Mouse (Mus musculus) limb, embryonic 12.5 days (tissue): ENCODE measurements around the gene Fam214a. TPM values are rescaled to one million over a fixed set of nuclear protein-coding genes. Genes with fewer than 3 reads are reported as not detected.
A peak's percentile ranks its signal among the peaks of the same experiment; 100 is the strongest.

ENCODE experiments used
- ATAC-seq: fragments of 200-750 bp; cut with Nextera tagmentation; 2 replicates; pipeline ENCODE4 v1.8.0; 2017; ENCODE audit warnings: low read depth, moderate TSS enrichment; ENCODE audit not compliant: insufficient number of reproducible peaks, insufficient read depth, low FRiP score, low TSS enrichment
- H3K27ac ChIP-seq: fragments of 300-500 bp; sonication (generic); 2 replicates; pipeline ENCODE4 v1.5.1; 2016; ENCODE audit warnings: mild to moderate bottlenecking, moderate library complexity
- H3K27me3 ChIP-seq: fragments of 300-500 bp; sonication (generic); 2 replicates; pipeline ENCODE4 v1.6.1; 2016; ENCODE audit warnings: mild to moderate bottlenecking, moderate library complexity
- H3K36me3 ChIP-seq: fragments of 300-500 bp; sonication (generic); 2 replicates; pipeline ENCODE4 v1.6.1; 2016; ENCODE audit warnings: mild to moderate bottlenecking, moderate library complexity
- H3K4me1 ChIP-seq: fragments of 300-500 bp; sonication (generic); replicated peaks from 2 replicates; pipeline ENCODE4 v1.6.1; 2016
- H3K4me2 ChIP-seq: fragments of 300-500 bp; sonication (generic); 2 replicates; pipeline ENCODE4 v1.6.1; 2016; ENCODE audit warnings: mild to moderate bottlenecking, moderate library complexity
- H3K4me3 ChIP-seq: fragments of 300-500 bp; sonication (generic); replicated peaks from 2 replicates; pipeline ENCODE4 v1.5.1; 2016; ENCODE audit warnings: mild to moderate bottlenecking
- H3K9ac ChIP-seq: fragments of 300-500 bp; sonication (generic); replicated peaks from 2 replicates; pipeline ENCODE4 v1.6.1; 2016; ENCODE audit warnings: mild to moderate bottlenecking, moderate library complexity
- H3K9me3 ChIP-seq: fragments of 300-500 bp; sonication (generic); 2 replicates; pipeline ENCODE4 v1.6.1; 2016; ENCODE audit warnings: mild to moderate bottlenecking, moderate library complexity
- WGBS: fragments of 180-500 bp; shearing (Covaris S2); methylation state at CpG from one replicate; pipeline ENCODE4 v1.1.7; 2016; 5-methylcytosine and 5-hydroxymethylcytosine counted together
- polyA plus RNA-seq: library from polyadenylated mRNA; unstranded; fragments of >200 nt; fragmentation: Nextera tagmentation; extraction: Ambion mirVana; gene quantifications from 2 replicates; pipeline ENCODE4 v1.2.1, GENCODE M21; 2016

Gene Fam214a
- polyA plus RNA-seq, 1 experiment from 2014 or later, result 10.4 TPM

DNA sequence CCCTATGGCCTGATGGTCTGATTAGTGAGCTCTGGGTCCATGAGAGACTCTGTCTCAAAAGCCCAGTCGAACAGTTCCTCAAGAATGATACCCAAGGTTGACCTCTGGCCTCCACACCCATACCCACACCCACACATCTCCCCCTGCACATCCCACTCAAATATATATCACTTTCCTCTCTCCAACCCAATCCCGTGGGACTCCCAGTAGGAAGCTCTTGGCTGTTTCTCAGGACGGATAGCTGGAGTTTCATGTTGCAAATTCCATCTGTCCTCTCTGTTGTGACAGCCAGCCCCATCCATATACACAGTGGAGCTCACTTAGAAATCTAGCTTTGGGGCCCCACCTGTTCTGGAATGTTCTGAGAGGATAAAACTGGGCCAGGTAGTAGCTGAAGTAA is 29.8 kb upstream of the Fam214a start:
- Histone ChIP-seq H3K9ac (no peak overlapping the region), H3K27me3 (no peaks in the 10 kb centered on the region), H3K4me1 (0 out of 2 replicates have a peak, but pooled peaks cover 3% of the 10 kb centered on the region), H3K27ac (no peak overlapping the region), H3K36me3 (no peaks in the 10 kb centered on the region), H3K9me3 (no peaks in the 10 kb centered on the region), H3K4me3 (no peak overlapping the region), H3K4me2 (no peak overlapping the region)
- 70% methylated on average over 3 of the region's 3 CpGs for WGBS
- ATAC-seq, result no peak

- Histone ChIP-seq H3K4me2 (no peak overlapping the region), H3K4me1 (0 out of 2 replicates have a peak, but pooled peaks cover 3% of the 10 kb centered on the region), H3K27me3 (no peaks in the 10 kb centered on the region), H3K9me3 (no peaks in the 10 kb centered on the region), H3K9ac (no peak overlapping the region), H3K27ac (no peak overlapping the region), H3K4me3 (no peak overlapping the region), H3K36me3 (no peaks in the 10 kb centered on the region)
- 86% methylated on average over 6 of the region's 6 CpGs for WGBS
- ATAC-seq, result no peak
These were observed 29.2 kb upstream of the Fam214a start for GRCm38 (mm10) chr9:74923291-74923977.

DNA sequence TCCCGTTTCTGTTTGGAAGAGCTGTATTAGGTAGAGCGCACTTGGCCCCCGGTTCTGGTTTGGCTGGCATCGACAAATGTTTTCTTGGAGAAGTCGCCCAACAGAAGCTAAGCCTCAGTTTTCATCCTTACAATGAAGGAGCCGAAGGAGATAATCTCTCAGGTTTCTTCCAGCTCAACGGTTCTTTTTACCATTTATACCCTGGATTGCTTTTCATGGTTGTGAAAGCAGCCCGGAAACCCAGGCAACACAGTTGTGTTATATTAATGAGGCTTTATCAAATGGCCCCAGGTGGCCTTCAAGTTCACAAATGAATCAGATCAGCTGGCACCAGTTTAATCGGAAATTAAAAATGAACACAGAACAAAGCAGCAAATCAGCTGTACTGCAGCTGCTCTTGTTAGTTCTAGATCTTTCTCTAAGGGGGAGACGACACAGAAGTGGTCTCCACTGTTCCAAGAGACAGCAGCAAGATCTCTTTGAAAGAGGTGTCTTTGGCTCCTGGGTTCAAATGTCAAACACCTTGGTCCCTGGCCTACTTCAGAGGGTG is 27.4 kb upstream of the Fam214a start:
- H3K9me3 ChIP-seq, result no peaks in the 10 kb centered on the region
- no peaks in the 10 kb centered on the region for H3K27me3 ChIP-seq
- no peak for ATAC-seq
- H3K27ac ChIP-seq, result no peak overlapping the region
- 76% methylated on average over 10 of the region's 10 CpGs for WGBS
- H3K4me3 ChIP-seq, result no peak overlapping the region
- no peaks in the 10 kb centered on the region for H3K4me1 ChIP-seq
- no peak overlapping the region for H3K9ac ChIP-seq
- H3K4me2 ChIP-seq, result no peak overlapping the region
- no peaks in the 10 kb centered on the region for H3K36me3 ChIP-seq

- WGBS, result 83% methylated on average over 4 of the region's 4 CpGs
- ATAC-seq, result no peak
These were observed 22.7 kb upstream of the Fam214a start for GRCm38 (mm10) chr9:74929981-74930423.

DNA sequence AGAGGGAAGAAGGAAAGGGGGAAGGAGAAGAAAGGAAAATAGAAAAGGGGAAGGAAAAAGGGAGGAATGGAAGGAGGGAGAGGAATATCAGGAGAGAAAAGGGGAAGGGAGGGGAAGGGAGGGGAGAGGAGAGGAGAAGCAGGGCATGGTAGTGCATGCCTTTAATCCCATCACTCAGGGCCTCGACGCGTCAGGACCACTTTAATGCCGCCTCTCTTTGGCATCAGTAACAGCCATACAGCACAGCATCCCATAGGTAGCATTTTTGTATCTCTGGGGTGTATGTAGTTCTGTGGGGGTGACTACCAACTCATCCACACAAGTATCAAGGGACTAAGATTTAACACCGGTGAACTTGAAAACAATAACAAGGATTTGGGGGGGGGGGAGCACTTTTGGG is 22.0 kb upstream of the Fam214a start:
- H3K4me2 ChIP-seq, result no peak overlapping the region
- H3K36me3 ChIP-seq, result no peaks in the 10 kb centered on the region
- H3K9ac ChIP-seq, result no peak overlapping the region
- H3K27me3 ChIP-seq, result no peaks in the 10 kb centered on the region
- H3K4me1 ChIP-seq, result peaks cover 13% of the 10 kb centered on the region
- no peak overlapping the region for H3K4me3 ChIP-seq
- H3K9me3 ChIP-seq, result no peaks in the 10 kb centered on the region
- ATAC-seq, result no peak
- 86% methylated on average over 5 of the region's 5 CpGs for WGBS
- H3K27ac ChIP-seq, result no peak overlapping the region

More at GRCm38 (mm10) chr9:74929981-74930423, 22.7 kb upstream of the Fam214a start:
- Histone ChIP-seq H3K4me3 (no peak overlapping the region), H3K27me3 (no peaks in the 10 kb centered on the region), H3K4me1 (peaks cover 13% of the 10 kb centered on the region), H3K4me2 (no peak overlapping the region), H3K9ac (no peak overlapping the region), H3K27ac (no peak overlapping the region), H3K36me3 (no peaks in the 10 kb centered on the region), H3K9me3 (no peaks in the 10 kb centered on the region)

DNA sequence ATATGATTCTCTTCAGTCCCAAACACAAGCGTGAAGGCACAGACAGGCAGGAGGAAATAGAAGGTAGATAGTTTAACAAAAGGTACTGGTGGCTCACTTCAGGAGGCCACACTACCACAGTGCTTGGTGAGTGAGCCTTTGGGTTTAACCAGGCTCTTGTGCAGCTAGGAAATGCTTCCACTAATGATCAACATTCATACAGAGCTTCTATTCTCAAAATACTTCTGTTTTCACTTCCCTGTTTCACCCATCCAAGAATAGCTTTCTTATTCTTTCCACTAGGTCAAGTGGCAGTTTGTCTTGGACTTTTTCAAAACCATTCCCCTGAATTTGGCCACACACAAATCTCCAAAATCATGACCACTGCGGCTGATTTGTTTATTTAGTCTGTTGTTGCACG is 17.4 kb upstream of the Fam214a start:
- no peaks in the 10 kb centered on the region for H3K36me3 ChIP-seq
- H3K4me1 ChIP-seq, result peaks cover 13% of the 10 kb centered on the region
- no peak overlapping the region for H3K4me3 ChIP-seq
- 81% methylated on average over 3 of the region's 3 CpGs for WGBS
- H3K27me3 ChIP-seq, result no peaks in the 10 kb centered on the region
- H3K27ac ChIP-seq, result no peak overlapping the region
- H3K4me2 ChIP-seq, result no peak overlapping the region
- ATAC-seq, result no peak
- H3K9ac ChIP-seq, result no peak overlapping the region
- no peaks in the 10 kb centered on the region for H3K9me3 ChIP-seq

- Histone ChIP-seq H3K4me1 (peaks cover 13% of the 10 kb centered on the region), H3K36me3 (no peaks in the 10 kb centered on the region), H3K9me3 (no peaks in the 10 kb centered on the region), H3K4me3 (no peak overlapping the region), H3K4me2 (no peak overlapping the region), H3K27me3 (no peaks in the 10 kb centered on the region), H3K9ac (no peak overlapping the region), H3K27ac (no peak overlapping the region)
- WGBS, result 81% methylated on average over 3 of the region's 3 CpGs
- ATAC-seq, result no peak
These were observed 14.9 kb upstream of the Fam214a start for GRCm38 (mm10) chr9:74937761-74938160.

- ATAC-seq, result no peak
- H3K9me3 ChIP-seq, result no peaks in the 10 kb centered on the region
- H3K4me3 ChIP-seq, result no peak overlapping the region
- H3K36me3 ChIP-seq, result no peaks in the 10 kb centered on the region
- no peak overlapping the region for H3K9ac ChIP-seq
- no peak overlapping the region for H3K4me2 ChIP-seq
- WGBS, result 90% methylated on average over 12 of the region's 12 CpGs
- H3K4me1 ChIP-seq, result peaks cover 11% of the 10 kb centered on the region; the same call in 1 of the 2 replicates
- no peak overlapping the region for H3K27ac ChIP-seq
- H3K27me3 ChIP-seq, result no peaks in the 10 kb centered on the region
These were observed 13.8 kb upstream of the Fam214a start for GRCm38 (mm10) chr9:74938670-74939534.

DNA sequence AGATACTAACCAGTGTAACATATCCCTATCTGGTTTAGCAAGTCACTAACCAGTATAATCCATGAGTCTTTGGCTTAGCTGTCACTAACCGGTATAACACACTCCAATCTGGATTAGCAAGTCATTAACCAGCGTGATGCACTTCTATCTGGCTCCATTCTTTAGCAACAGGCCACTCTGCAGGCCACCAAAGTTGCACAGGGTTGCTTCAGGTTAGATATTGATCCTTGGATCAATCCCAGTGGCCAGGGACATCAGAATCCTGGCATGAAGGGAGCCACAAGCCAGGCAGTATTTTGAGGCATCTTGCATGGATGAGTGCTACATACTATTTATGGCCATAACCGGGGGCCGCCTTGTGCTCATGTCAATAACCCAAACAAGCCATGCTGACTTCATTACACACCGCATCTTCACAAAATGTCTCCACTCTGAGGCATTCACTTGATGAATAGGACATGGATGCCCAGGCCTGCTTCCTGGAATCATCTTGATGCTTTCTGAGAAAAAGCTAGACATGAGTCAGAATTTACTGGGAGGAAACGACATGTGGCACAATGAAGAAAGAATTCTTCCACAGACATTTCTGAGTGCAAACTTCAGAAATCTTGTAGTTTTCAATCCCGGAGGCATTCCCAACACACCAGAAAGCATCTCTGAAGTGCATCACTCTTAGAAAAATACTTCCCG is 5.8 kb upstream of the Fam214a start:
- no peak overlapping the region for H3K27ac ChIP-seq
- no peak overlapping the region for H3K4me3 ChIP-seq
- no peak overlapping the region for H3K9ac ChIP-seq
- no peaks in the 10 kb centered on the region for H3K9me3 ChIP-seq
- 85% methylated on average over 8 of the region's 8 CpGs for WGBS
- no peaks in the 10 kb centered on the region for H3K27me3 ChIP-seq
- H3K36me3 ChIP-seq, result no peaks in the 10 kb centered on the region
- no peak overlapping the region for H3K4me2 ChIP-seq
- ATAC-seq, result no peak
- H3K4me1 ChIP-seq, result peaks cover 10% of the 10 kb centered on the region; the same call in 1 of the 2 replicates

GRCm38 (mm10) chr9:74951491-74951890 is 1.2 kb upstream of the Fam214a start:
- H3K4me3 ChIP-seq, result no peak overlapping the region
- no peak overlapping the region for H3K4me2 ChIP-seq
- WGBS, result 32% methylated on average over 3 of the region's 3 CpGs
- no peak for ATAC-seq
- peaks cover 3% of the 10 kb centered on the region; the same call in 1 of the 2 replicates for H3K36me3 ChIP-seq
- H3K27me3 ChIP-seq, result no peaks in the 10 kb centered on the region
- H3K4me1 ChIP-seq, result peaks cover 9% of the 10 kb centered on the region; the same call in 1 of the 2 replicates
- no peak overlapping the region for H3K9ac ChIP-seq
- H3K9me3 ChIP-seq, result no peaks in the 10 kb centered on the region
- H3K27ac ChIP-seq, result no peak overlapping the region

DNA sequence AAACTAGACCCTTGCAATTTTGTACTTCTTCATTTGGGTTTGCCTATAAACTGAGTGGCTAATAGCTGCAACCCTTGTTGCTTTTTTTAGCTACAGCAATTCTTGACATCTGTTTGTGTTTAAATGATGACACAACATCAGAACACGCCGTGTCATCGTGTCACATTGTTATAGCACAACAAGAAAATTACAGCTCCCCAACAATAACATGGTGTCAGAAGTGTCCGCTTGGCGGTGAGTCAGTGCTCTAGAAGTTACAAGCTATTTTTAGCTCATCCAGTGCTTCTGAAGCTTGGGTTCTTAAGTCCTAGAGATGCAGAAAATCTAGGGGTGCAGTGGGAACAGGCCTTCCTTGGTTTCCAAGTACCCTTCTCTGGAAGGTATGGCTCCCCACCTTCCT is 578 bp upstream of the Fam214a start:
- H3K4me3 ChIP-seq, result peak overlapping the region; percentile 89
- no peaks in the 10 kb centered on the region for H3K9me3 ChIP-seq
- peaks cover 3% of the 10 kb centered on the region; the same call in 1 of the 2 replicates for H3K36me3 ChIP-seq
- peak overlapping the region; percentile 86 for H3K4me2 ChIP-seq
- H3K27me3 ChIP-seq, result no peaks in the 10 kb centered on the region
- peaks cover 9% of the 10 kb centered on the region; the same call in 1 of the 2 replicates for H3K4me1 ChIP-seq
- 63% methylated on average over 5 of the region's 5 CpGs for WGBS
- peak overlapping the region; percentile 52; the same call in 1 of the 2 replicates for H3K9ac ChIP-seq
- ATAC-seq, result no peak
- no peak overlapping the region for H3K27ac ChIP-seq
